Mouse (Mus musculus) spleen, adult 2 months (tissue): ENCODE results near the gene Csf2rb.

Source experiments
- CTCF ChIP-seq: fragments of 200-500 bp; IDR thresholded peaks from 2 replicates; pipeline ENCODE4 v1.5.1; 2011; ENCODE audit warnings: mild to moderate bottlenecking, inconsistent platforms; ENCODE audit not compliant: insufficient read depth, insufficient read length, insufficient replicate concordance; ENCODE audit errors: extremely low read depth
- POLR2A ChIP-seq: fragments of 200-500 bp; IDR thresholded peaks from 2 replicates; pipeline ENCODE4 v1.6.1; 2011; ENCODE audit warnings: low read depth, low read length, inconsistent platforms

DNA sequence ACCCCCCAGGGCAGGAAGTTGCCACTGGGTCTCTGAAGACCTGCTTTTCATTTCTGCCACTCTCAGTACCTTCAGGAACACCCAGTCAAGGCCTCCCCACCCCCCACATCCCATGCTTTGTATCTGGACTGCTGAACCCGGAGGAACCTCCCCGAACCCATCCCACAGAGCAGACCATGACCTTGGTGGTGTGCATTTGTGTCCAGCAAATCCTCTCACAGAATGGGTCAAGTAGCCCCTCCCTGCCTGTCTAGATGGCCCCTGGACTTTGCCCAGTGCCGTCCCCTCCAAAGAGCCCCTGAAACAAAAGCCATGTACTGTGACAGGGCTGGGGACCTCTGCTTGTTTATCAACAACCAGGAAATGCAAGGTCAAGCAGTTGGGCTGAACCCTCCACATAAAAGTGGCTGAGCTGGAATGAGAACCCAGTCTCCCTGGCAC is 77.8 kb downstream of the Csf2rb start:
- TF ChIP-seq CTCF, result no peak
- no peak for TF ChIP-seq POLR2A
